Mouse (Mus musculus): Measurements from ENCODE around the gene Rasal2.
A peak's percentile ranks its signal among the peaks of the same experiment; 100 is the strongest.

The Rasal2 gene

DNA sequence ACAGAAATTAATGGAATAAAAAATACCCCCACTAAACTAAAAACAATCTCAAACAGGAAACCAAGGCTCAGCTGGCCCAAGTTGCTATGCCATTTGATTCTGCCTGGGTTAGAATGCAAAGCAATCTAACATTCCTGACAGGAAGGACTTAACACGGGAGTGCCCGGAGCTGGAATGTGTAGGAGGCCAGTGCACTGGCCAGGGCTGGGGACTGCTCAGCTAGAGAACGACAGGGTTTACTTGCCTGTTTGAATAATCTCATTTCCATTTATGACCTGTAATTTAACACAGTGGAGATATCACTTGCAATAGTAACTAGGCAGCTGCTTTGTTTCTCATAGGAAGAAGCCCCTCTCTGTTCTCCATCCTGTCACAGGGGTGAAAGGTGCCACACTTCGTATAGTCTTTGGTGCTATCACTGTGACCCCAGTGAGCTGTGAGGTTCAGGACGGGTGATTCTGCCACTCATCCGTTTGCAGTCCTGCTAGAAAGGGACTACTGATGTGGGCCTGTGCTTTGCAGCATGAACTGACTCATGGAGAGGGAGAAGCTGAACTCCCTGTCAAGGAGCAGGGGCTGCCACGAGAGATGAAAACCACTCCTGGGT lies 269.0 kb downstream of the Rasal2 start:
- no peak for ATAC-seq (ENCODE audit: low TSS enrichment)

DNA sequence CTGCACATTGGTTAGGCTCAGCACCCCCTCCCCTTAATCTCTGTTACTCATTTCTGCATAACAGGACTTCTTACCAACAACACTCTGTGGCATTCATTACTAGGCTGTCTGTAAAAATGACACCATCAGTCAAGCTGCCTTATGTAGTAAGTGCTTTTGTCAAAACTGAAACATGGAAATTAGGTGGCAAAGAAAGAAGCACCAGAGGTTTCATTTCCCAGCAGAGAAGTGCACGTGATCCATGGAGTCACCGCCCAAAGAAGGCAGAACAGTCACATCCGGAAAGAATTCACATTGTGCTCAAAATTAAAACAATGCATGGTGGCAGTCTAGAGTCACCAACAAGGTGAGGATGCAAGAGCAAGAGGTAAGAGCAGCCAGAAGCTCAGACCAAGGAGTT lies 271.4 kb downstream of the Rasal2 start:
- ATAC-seq (ENCODE audit: low TSS enrichment), result no peak

DNA sequence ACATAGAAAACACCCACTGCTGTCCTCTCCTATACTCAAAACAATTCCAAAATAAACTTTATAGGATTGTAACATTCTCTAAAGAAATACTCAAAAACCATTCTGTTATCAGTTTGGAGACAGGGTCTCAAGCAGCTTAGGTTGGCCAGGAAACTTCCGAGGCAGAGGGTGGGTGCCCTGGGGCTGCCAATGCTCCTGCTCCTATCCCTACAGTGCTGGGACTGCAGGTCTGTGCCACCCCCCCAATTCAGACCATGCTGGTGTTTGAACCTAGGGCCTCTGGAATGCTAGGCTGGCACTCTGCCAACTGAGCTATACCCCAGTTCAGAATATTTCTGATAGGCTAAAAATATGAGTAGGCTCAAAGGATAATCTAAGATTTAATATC lies 274.5 kb downstream of the Rasal2 start:
- ATAC-seq (ENCODE audit: low TSS enrichment), result no peak

DNA sequence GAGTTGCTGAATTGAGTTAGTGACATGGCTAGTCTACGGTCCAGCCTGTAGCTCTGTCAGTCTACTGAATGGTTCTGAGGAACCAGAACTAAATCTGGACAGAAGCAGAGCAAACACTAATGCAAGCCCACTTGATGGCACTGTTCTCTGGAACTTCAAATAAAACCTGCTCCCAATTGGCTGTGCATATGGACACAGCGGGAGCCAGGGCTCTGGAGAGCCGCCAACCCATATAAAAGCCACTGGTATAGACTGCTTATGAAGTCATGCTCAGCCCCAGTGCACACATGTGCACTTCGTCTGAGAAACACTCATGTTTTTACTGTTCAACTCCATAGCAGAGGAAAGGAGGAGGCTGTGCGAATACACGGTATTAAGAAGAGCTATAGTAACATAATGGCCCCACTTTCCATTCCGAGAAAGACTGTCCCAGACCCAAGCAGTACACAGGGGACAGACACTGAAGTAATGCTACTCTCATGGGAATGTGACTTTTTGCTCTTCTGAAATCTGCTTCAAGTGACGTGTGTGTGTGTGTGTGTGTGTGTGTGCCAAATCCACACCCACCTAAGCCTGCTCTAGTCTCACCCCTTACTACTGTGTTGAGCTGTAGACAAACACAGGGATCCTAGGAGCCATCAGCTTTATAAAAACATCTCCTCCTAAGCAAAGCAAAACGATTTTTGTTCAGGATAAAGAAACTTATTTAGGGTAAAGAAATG lies 275.1 kb downstream of the Rasal2 start:
- ATAC-seq (ENCODE audit: low TSS enrichment), result peak; percentile 35

DNA sequence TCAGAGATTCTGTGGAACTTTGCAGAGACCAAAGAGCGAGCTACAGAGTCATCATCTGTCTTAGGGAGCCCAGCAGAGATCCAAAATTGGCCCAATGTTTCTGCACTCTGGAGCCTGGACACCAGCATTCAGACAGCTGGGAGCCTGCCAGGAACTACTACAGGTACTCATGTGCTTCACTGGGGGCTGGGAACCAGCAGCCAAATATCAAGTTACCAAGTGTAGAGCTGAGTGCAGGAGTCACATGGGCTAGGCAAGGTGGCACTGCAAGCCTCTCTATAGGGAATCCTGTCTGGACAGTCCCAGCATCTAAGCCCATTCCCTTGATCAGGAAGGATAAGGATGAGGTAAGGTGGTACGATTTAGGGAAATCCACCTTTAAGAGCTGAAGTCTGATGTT lies 284.2 kb downstream of the Rasal2 start:
- ATAC-seq (ENCODE audit: low TSS enrichment), result no peak

DNA sequence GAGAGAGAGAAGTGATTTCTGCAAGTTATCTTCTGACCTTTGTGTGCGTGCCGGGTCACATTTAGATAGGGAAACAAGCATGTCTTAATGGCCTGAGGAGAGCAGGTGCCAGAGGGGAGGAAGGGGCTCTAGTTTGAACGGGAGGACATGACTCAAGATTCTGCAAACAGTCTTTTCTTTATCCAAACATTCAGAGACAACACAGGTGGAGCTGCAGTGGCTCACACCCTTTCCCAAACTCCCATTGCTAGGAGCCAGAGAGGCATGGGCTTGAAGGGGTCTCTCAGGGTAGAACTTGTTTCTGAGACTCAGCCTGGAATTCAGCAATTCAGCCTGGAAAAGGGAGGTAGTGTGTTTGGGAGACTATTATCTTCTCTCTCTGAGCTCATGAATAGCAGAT lies 288.6 kb downstream of the Rasal2 start:
- ATAC-seq (ENCODE audit: low TSS enrichment), result no peak

DNA sequence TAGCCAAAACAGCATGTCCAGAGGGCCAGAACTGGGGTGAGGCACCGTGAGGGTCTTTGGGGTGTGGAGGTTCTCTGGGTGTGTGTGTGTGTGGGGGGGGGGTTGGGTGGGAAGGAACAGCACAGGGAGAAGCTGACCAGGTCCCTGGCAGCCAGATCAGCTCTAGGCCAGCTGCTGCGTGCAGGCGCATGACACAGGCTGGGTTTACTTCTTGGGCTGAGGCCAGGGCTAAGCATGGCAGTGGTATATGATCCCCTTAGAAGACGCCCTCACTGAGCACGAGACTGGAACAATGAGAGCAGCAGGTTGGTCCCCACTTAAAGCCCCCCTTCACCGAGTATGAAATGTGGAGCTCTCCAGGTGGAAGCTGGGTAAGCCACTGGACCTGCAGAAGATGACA lies 293.2 kb downstream of the Rasal2 start:
- ATAC-seq (ENCODE audit: low TSS enrichment), result no peak

DNA sequence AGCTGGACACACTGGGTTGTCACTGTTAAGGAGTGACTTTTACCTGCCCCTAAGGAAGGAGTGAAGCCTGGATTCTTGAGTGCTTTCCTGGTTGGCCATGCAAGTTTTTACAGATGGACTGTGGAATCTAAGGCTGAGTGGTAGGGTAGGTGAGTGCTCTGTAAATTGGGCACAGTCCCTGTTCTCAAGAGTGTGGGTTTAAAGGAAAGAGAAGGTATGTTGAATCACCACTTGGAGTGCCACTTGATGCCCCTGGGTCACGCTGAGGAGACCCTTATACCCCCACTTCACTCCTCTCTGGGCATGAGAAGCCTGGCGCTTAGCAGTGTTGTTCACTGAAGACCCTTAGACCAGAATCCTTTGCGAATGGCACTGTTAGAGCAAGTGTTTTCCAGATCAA lies 295.0 kb downstream of the Rasal2 start:
- ATAC-seq (ENCODE audit: low TSS enrichment), result no peak

DNA sequence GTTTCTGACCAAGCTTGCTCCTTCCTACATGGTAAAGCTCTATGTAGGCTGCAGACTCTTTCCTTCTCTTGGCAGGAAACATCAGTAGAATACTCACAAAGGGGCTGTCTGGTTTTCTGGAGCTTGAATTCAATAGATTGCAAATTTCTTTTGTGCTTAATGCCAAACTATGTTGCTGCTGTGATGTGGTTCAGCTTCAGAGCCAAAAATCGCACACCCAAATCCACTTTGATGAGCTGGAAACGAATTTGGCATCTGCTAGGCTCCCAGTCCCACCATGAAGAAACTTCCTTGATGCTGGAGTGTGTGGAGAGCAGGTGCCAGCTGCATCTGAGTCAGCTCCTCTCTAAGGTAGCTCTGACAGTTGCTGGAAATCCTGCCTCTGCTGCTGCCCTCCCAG lies 297.9 kb downstream of the Rasal2 start:
- peak; percentile 81 for ATAC-seq (ENCODE audit: low TSS enrichment)

DNA sequence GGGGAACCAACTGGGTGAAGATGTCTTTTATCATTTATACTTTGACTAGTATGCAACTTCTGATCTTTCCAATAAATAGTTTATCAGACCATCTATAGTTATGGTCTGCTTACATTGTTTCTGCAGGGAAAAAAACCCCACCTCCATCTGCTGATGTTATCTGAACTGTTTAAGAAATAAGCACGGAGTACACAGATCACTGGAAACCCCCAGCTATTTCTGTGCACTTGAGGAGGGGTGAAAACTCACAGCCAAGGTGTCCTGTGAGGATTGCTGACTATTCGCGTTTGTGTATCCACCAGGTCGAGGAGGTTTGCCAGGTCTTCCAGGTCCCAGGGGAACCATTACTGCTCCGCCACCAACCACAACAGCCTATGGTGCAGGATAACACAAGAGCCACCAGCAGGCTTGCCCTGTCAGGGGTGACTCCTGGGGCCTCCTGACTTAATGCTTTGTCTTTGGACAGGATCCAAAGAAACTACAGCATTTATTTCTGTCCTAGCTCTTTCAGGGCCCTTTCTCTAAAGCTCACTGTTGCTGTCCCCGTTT lies 302.0 kb downstream of the Rasal2 start:
- no peak for ATAC-seq (ENCODE audit: low TSS enrichment)

DNA sequence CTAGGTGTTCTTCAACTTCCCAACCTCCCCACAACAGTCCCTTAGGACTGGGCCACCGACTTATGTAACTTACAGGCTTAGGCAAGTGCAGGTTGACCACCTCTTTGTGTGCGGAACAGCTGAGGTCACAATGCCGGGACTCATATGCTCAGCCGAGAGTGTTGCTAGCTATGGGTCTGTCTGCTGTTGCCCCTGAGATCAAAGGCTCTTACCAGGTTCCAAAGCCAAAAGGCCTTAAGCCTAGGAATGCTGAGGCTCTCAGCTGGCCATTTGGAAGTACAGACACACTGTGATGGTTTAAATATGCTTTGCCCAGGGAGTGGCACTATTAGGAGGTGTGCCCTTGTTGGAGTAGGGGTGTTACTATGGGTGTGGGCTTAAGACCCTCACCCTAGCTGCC lies 303.8 kb downstream of the Rasal2 start, which contains the start of gene Tex35:
Gene Tex35, minus strand, starts transcription at position 101 of the 400 bp plus-strand sequence.
- ATAC-seq (ENCODE audit: low TSS enrichment), result no peak

DNA sequence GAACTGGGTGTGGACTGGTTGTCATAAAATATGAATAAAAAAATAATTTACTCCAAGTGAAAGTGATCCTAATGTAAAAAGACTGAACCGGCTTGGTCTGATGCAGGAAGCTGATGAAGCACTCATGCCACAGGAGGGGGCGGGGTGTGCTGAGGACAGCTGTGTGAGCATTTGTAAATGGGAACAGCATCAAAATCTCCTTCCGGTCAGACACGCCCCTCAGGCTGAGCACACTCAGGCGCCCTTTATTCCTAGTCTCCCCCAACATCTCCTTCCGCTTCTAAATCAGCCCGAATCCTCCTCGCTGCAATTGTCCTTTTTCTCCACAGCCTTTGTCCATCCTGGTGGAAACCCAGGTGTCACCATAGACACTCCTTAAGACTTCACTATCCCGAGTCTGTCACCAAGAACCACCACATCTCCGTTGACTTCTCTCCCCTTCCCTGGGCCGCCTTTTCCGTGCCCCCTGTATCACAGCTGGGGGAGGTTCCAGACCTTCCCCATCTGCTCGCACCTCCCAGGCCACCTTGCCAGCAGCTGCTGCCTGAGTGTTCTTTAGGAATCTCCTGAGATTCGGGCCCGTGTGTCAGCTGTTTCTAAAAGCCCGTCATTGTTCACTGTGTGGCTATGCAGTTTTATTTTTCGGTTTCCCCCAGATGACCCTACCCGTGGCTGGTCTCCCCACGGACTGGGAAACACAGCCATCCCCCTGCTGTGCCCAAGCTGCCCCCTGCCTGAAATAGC lies 311.1 kb downstream of the Rasal2 start:
- peak; percentile 65 for ATAC-seq (ENCODE audit: low TSS enrichment)

DNA sequence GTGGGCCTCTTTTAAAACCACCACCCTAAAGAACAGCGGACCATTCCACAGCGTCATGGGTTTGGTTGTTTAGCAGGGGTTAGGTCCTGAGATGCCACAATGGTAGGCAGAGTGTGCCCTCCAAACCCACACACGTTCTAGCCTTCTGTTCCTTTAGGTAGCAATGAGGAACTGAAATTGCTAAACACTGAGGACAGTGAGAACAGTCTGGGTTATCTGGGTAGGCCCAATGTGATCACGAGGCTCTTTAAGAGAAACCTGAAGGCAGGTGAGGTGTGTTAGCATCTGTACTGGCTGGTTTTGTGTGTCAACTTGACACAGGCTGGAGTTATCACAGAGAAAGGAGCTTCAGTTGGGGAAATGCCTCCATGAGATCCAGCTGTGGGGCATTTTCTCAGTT lies 316.9 kb downstream of the Rasal2 start:
- no peak for ATAC-seq (ENCODE audit: low TSS enrichment)

DNA sequence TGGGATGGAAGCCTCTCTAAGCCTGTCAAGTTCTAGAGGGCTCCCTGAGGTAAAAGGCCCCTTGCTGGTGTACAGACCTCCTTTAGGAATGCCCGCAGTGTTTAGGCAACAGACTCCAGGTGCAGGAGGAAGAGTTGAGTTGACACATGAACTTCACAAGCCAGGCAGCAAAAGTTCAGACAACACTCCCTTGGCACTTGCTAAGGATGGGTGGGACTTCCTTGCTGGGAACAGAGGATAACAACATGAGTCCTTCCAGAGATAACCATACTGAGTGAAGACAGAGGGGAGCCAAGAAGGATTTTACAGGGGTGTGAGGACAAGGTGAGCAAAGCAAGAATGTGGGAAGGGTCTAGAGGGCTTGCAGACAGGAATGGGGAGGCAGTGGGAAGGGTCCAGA lies 319.8 kb downstream of the Rasal2 start:
- no peak for ATAC-seq (ENCODE audit: low TSS enrichment)

DNA sequence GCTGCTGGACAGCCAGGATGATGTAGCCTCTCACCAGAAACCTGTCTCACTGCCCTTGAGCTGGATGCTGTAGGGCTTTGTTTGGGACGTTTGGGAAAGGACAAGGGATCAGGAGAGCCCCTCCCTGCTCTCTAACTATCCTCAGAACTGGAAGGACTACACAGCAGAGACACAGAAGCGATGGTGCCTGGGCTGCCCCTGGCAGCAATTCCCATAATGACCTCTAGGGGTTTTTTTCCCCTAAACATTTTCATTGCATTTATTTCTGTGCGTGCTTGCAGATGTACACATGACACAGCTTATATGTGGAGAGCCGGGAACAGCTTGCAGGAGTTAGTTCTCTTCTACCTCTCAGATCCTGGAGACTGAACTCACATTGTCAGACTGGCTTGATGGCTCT lies 320.3 kb downstream of the Rasal2 start:
- ATAC-seq (ENCODE audit: low TSS enrichment), result no peak

DNA sequence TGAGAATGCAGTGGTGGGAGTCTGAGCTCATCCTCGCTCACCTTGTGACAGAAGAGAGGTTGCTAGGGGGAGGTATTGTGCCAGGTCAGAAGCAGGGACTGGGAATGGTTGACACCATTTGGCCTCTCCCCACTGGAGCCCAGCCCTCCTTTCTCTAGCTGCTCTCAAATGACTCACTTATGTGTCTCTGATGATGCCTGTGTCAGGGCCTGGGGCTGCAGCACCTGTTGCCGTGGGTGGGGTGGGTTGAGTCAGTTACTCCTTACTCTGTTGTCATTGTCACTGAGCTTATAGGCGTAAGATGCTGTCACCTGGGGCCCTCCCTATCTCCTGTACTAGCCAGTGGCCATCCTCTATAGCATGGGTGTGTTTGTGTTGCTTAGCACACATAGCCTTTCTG lies 321.6 kb downstream of the Rasal2 start:
- no peak for ATAC-seq (ENCODE audit: low TSS enrichment)

DNA sequence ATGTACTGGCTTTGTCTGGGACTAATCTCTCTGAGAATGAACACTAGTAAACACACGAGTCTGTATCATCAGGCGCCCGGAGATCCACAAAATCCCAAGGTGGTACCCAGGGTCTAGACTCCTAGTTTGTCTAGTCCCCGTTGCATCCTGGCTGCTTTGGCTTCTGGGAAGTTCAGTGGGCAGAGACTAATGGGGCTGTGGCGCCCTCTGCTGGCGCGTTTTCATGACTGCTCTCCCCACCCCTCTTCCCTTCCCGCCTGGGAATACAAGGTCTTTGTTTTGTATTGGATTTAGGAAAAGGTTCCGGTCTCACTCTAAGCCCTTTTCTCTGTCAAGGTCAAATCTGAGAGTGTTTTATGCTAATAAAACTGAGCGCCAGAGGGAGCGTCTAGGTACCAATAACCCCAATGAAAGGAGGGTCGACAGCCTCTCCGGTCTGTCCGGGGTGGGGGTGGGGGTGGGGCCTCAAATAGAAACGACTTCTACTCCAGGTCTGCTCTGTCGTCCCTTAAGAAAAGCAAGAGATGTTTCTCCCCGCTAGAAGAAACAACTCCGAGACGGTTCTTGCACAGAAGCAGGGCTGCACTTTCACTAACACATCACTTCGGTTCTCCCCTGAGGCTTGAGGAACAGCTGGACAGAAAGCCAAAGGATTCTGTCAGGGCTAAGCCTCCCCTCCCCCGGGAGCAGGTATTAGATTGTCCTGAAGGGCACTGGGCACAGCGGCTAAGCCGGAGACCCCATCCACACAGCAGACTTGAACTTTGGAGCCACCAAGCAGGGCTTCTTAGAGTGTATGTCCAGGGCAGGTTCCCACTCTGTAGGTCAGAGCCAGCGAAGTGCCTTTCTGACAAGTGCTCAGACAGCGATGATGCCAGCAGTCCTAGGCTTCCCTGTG lies 326.0 kb downstream of the Rasal2 start:
- peak; percentile 80 for ATAC-seq (ENCODE audit: low TSS enrichment)

All from frontal cortex, adult (tissue).